Mouse (Mus musculus): ENCODE measurements around the gene Nrxn3.

The Nrxn3 gene

DNA sequence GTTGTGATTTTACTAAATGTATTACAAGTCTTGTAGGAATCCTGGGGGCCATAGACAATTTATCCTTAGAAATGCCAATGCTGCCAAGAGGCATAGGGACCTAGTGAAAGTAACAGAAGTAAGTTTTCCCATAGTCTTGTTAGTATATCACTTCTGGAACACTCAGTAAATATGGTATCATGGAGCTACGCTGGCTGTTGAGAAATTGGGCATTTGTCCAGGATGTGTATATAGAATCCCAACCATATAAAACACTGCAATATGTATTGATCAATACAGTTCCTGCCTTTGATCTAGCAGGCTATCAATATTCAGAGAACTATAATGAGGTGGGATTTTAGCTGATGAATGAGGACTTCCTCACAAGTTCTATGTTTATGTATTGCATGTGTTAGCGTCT lies 1107.3 kb downstream of the Nrxn3 start:
- H3K27me3 ChIP-seq (ENCODE audit: control insufficient read depth, insufficient read depth, low read length, poor library complexity, severe bottlenecking), result no peaks in the 10 kb centered on the region
- DNase-seq (ENCODE audit: low read depth, low spot score), result no peak
- H3K36me3 ChIP-seq (ENCODE audit: control insufficient read depth, insufficient read depth, low read length, poor library complexity, severe bottlenecking), result no peaks in the 10 kb centered on the region

DNA sequence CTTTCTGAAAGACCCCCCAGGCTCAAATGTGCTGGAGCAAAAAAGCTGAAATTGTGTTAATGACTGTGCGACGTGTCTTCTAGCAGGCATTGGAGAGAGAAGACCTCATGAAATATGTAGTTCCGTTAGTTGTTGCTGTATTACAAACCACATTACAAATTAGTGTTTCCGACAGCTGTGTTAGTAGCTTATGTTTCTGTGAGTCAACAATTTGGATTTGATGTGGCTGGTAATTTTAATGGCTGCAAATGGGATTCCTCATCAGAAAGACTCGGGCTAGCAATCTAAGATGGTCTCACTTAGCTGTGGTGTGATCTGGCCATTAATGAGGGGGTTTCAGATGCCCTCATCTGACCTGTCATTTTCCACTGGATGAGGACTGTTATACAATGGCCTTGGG lies 1107.7 kb downstream of the Nrxn3 start:
- DNase-seq (ENCODE audit: low read depth, low spot score), result no peak
- no peaks in the 10 kb centered on the region for H3K36me3 ChIP-seq (ENCODE audit: control insufficient read depth, insufficient read depth, low read length, poor library complexity, severe bottlenecking)
- H3K27me3 ChIP-seq (ENCODE audit: control insufficient read depth, insufficient read depth, low read length, poor library complexity, severe bottlenecking), result no peaks in the 10 kb centered on the region

DNA sequence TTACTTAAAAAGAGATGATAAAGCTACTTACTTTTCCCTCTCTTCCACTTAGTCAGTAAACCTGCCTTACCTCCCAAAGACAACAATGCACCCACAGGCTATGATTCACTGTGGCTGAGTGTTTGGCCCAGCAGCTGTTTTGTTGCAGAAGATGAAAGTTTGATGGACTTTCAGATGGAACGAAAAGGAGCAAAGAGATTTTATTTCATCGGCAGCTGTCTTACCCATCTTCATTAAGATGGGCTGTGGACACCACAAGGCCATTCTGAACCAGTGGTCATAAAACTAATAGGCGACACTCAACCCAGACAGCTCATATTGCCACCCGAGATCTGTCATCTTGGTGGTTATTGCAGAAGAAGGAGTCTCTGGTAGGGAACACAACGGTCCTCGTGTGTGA lies 1108.6 kb downstream of the Nrxn3 start:
- H3K36me3 ChIP-seq (ENCODE audit: control insufficient read depth, insufficient read depth, low read length, poor library complexity, severe bottlenecking), result no peaks in the 10 kb centered on the region
- DNase-seq (ENCODE audit: low read depth, low spot score), result no peak

DNA sequence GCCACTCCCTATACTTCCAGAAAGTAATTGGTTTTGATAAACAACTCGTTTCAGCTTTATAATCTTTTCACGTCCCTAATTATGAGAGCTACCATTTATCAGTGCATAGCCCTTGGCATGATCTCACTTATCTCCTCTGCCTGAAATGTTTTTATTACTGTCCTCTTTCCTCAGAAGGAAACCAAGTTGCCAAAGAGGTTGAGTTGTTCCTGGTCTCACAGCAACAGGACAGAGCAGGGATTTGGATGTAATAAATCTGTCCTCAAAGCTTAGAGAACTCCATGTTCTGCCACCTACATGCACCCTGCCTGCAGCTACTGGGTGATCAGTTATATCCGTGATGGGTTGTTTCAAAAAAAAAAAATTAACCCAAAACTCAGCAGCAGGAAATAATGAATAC lies 1113.6 kb downstream of the Nrxn3 start:
- no peak for DNase-seq (ENCODE audit: low read depth, low spot score)
- Histone ChIP-seq H3K36me3 (ENCODE audit: control insufficient read depth, insufficient read depth, low read length, poor library complexity, severe bottlenecking) (no peaks in the 10 kb centered on the region), H3K27me3 (ENCODE audit: control insufficient read depth, insufficient read depth, low read length, poor library complexity, severe bottlenecking) (no peaks in the 10 kb centered on the region)

More for the DNA sequence above, 1108.6 kb downstream of the Nrxn3 start:
- no peaks in the 10 kb centered on the region for H3K27me3 ChIP-seq (ENCODE audit: control insufficient read depth, insufficient read depth, low read length, poor library complexity, severe bottlenecking)

DNA sequence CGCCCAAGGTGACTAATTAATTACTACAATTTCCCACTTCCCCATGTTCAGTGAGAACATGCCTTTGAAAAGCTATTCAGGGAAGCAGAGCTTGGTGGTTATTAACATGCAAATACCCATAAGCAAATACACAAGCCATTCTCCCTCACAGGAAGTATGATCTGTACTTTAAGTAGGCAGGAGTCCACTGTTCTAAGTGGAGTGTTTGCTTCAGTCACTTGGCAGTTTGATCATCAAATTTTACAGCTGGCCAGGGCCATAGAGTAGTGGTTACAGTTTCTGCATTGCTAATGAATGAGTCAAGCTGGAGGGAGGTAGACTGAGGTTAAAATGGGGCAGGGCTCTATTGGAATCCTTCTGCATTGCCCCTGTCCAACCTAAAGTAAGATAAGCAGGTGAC lies 1120.2 kb downstream of the Nrxn3 start:
- no peak for DNase-seq (ENCODE audit: low read depth, low spot score)
- no peaks in the 10 kb centered on the region for H3K36me3 ChIP-seq (ENCODE audit: control insufficient read depth, insufficient read depth, low read length, poor library complexity, severe bottlenecking)
- H3K27me3 ChIP-seq (ENCODE audit: control insufficient read depth, insufficient read depth, low read length, poor library complexity, severe bottlenecking), result no peaks in the 10 kb centered on the region

DNA sequence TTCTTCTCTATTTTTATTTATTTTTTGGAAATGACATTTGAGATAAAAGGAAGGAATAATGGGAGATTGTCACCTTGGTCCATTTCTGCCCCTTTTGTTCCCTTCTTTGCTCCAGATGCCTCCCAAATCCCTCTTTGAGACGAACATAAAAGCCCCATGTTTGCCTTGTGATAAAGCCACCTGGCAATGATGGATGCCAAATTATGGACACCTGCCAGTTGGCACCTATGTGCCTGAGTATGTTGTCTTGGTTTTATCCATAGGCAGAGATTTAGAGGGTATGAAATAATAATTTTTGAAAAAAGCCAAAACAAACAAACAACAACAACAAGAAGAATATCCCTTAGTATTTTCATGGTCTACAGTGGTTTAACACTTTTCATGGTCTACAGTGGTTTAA lies 1125.4 kb downstream of the Nrxn3 start:
- DNase-seq (ENCODE audit: low read depth, low spot score), result no peak
- Histone ChIP-seq H3K27me3 (ENCODE audit: control insufficient read depth, insufficient read depth, low read length, poor library complexity, severe bottlenecking) (no peaks in the 10 kb centered on the region), H3K36me3 (ENCODE audit: control insufficient read depth, insufficient read depth, low read length, poor library complexity, severe bottlenecking) (no peaks in the 10 kb centered on the region)

DNA sequence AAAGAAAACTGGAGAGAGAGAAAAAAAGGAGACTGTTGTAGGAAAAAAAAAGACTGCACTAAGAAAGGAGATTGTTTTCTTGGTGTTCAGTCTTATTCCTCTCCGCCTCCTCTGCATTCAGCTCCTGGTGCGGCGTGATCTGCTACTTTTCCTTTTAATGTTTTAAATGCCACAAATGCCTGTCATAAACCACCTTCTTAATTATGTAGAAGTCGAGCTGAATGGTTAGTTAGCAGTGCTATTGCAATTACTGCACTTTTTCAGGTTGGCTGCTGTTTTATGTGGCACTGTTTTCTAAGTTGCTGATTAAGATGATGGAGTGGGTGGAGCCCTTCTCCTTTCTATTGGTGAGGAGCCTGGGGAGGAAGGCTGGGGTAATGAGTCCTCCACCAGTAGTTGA lies 1131.7 kb downstream of the Nrxn3 start:
- no peak for DNase-seq (ENCODE audit: low read depth, low spot score)
- Histone ChIP-seq H3K27me3 (ENCODE audit: control insufficient read depth, insufficient read depth, low read length, poor library complexity, severe bottlenecking) (no peaks in the 10 kb centered on the region), H3K36me3 (ENCODE audit: control insufficient read depth, insufficient read depth, low read length, poor library complexity, severe bottlenecking) (no peaks in the 10 kb centered on the region)

DNA sequence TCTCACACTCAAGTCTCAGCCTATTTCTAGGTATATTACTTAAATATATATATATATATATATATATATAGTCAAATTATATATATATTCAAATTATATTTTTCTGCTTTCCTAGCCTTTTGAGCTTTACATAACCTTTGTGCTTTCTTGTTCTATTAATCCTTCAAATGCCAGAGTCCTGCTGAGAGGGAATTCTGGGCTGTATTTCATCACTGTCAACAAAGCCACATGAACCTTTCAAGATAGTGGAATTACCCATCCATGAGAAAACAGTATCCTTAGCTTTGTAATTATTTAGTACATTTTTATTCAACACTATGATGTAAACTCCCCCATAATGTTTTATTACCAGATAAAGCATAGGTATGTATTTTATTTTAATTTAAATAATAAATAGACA lies 1144.4 kb downstream of the Nrxn3 start:
- DNase-seq (ENCODE audit: low read depth, low spot score), result no peak
- Histone ChIP-seq H3K27me3 (ENCODE audit: control insufficient read depth, insufficient read depth, low read length, poor library complexity, severe bottlenecking) (no peaks in the 10 kb centered on the region), H3K36me3 (ENCODE audit: control insufficient read depth, insufficient read depth, low read length, poor library complexity, severe bottlenecking) (no peaks in the 10 kb centered on the region)

DNA sequence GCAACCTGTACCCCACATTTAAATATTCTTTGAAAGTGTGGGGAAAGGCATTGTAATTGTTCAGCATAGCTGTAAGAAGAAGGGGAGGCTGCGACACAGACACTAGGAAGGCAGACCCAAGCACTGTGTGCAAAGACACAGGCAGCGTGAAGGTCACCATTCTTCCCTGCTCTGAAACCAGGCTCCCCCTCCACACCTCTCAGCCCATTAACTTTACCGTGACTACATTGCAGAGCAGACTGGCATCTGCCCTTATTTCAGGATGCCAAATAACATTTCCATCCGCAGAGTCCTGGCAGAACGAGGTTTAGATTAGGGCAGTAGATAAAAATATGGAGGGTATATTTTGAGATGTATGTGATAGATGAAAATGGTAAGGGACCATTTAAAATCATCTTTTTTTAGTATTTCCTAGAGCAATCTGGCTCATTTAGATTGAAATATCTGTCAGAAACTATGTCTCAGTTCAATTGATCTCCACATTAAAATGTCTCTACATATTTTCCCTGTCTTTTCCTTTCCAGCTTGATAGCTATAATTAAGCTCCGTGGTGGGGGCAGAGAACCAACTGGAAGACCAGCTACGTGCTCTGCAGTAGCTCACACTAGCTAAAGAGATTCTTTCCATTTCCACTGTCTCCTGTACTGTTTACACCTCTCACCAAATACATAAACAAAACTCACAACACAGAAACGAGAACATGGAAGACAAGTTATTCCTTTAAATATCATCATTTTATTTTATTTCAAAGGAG lies 1160.1 kb downstream of the Nrxn3 start:
- H3K27me3 ChIP-seq (ENCODE audit: control insufficient read depth, insufficient read depth, low read length, poor library complexity, severe bottlenecking), result no peaks in the 10 kb centered on the region
- no peaks in the 10 kb centered on the region for H3K36me3 ChIP-seq (ENCODE audit: control insufficient read depth, insufficient read depth, low read length, poor library complexity, severe bottlenecking)
- DNase-seq (ENCODE audit: low read depth, low spot score), result no peak

DNA sequence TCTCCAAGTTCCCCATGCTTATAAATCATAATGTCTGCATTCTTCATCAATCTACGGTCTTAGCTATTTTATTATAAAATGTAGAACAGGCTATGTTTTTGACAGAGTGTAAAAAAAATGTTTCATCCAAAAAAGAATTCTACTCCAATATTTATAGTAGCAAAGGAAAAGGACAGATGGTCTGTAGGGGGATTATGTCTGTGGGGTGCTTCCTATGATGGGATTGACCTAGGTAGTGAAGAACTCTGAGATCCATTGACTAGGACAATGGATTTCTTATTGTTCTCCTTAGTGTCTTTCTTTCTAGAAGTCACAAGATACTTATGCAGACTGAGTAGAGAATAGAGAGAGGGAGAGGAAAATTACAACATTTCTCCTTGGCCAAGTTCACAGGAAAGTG lies 1161.9 kb downstream of the Nrxn3 start:
- H3K36me3 ChIP-seq (ENCODE audit: control insufficient read depth, insufficient read depth, low read length, poor library complexity, severe bottlenecking), result no peaks in the 10 kb centered on the region
- H3K27me3 ChIP-seq (ENCODE audit: control insufficient read depth, insufficient read depth, low read length, poor library complexity, severe bottlenecking), result no peaks in the 10 kb centered on the region
- DNase-seq (ENCODE audit: low read depth, low spot score), result no peak

DNA sequence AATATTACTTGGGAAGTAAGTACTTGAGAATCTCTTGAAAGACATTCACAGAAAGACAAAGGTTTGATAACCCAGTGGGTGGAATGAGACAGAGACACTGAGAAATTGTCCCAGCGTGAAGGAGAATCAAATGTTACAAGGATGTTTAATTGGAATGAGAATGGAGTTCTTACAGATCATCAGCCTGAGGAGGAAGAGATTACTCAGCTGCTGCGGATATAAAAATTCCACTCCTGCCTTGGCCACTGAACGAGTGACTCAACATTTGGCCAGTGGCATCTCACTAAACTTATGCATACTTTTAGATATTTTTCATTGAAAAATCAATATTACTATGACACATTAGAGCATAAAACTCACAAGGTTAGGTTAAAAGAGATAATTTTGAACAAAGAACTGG lies 1166.0 kb downstream of the Nrxn3 start:
- DNase-seq (ENCODE audit: low read depth, low spot score), result no peak
- Histone ChIP-seq H3K36me3 (ENCODE audit: control insufficient read depth, insufficient read depth, low read length, poor library complexity, severe bottlenecking) (no peaks in the 10 kb centered on the region), H3K27me3 (ENCODE audit: control insufficient read depth, insufficient read depth, low read length, poor library complexity, severe bottlenecking) (no peaks in the 10 kb centered on the region)

DNA sequence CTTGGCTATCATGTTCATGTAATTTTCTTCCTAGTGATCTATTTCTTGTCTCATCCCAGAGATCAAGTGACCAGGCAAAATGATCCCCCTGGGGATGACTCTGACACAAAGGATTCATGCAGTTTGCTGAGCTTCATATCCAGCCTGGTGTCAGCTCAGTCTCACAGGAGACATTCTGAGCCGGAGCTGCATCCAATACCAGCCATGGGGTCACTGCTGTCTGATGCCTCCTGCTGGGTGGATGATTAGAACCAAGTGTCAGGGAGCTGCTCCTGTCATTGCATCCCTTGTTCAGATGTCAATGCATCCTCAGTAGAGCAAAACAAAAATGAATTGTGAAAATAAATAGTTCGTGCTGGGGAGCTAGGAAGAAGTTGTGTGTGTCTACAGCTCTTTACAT lies 1174.2 kb downstream of the Nrxn3 start:
- Histone ChIP-seq H3K27me3 (ENCODE audit: control insufficient read depth, insufficient read depth, low read length, poor library complexity, severe bottlenecking) (no peaks in the 10 kb centered on the region), H3K36me3 (ENCODE audit: control insufficient read depth, insufficient read depth, low read length, poor library complexity, severe bottlenecking) (no peaks in the 10 kb centered on the region)
- no peak for DNase-seq (ENCODE audit: low read depth, low spot score)

DNA sequence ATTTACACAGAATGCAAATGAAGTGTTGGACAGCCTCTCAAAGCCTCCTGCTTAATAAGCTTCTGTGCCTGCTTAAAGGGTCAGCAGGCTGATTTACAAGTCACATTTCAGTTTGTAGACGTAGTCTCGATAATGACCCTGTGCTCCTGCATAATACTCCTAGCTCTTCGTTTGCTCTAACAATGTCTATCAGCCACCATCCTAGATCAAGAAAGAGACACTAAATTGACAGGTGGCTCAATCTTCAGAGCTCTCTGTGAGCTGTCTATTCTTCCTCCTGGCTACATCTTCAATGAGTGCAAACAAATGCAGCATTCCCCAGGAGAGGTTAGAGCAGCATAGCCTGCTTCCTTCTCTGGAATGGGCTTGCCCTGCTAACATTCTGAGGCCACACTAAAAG lies 1186.9 kb downstream of the Nrxn3 start:
- no peaks in the 10 kb centered on the region for H3K27me3 ChIP-seq (ENCODE audit: control insufficient read depth, insufficient read depth, low read length, poor library complexity, severe bottlenecking)
- DNase-seq (ENCODE audit: low read depth, low spot score), result no peak
- H3K36me3 ChIP-seq (ENCODE audit: control insufficient read depth, insufficient read depth, low read length, poor library complexity, severe bottlenecking), result no peaks in the 10 kb centered on the region

DNA sequence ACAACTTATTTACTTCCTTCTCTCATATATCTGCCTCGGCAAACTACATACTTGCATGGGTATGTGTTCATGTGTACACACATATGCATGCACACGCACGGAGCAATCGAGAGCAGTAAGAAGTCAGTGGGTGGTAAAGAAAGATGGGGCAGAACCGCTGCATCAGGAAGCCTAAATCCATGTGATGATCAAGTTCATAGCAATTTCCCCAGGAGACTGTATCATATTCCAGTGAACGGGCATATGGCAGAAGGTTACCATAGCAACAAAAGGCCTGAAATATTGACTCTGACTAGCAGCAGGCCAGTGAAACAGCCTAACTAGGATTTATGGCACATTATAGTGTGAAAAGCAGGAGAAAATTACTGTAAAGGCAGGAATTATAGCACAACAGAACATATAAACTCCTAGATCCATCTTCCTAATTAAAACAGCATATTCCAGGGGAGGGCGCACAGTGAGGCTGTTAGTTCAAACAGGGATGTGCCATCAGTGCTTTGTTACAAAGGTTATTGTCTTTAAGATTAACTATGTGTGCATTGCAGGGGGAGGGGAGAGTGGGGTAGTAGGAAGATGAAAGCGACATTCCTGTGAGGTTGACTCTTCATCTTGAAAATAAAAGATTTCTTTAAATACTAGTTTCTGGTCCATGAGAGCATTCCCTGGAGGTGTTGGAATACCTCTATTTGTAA lies 1195.6 kb downstream of the Nrxn3 start:
- Histone ChIP-seq H3K27me3 (ENCODE audit: control insufficient read depth, insufficient read depth, low read length, poor library complexity, severe bottlenecking) (no peaks in the 10 kb centered on the region), H3K36me3 (ENCODE audit: control insufficient read depth, insufficient read depth, low read length, poor library complexity, severe bottlenecking) (no peaks in the 10 kb centered on the region)
- DNase-seq (ENCODE audit: low read depth, low spot score), result no peak

DNA sequence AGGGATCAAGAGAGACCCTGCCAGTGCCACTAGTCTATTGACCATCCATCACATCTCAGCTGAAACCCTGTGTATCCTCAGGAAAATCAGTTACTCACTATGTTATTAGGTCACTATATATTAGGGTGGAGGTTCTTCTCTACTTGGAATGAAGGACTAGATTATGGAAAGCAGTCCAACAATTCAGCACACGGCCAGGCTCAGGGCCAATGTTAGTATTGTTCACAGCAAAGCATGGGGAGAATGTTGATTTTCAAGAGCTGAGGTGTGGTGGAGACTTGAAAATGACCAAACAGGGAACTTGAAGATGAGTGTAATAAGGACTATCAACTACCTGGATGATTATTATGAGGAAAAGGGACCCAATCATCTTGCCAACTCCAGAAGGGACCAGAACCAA lies 1209.7 kb downstream of the Nrxn3 start:
- H3K36me3 ChIP-seq (ENCODE audit: control insufficient read depth, insufficient read depth, low read length, poor library complexity, severe bottlenecking), result no peaks in the 10 kb centered on the region
- no peaks in the 10 kb centered on the region for H3K27me3 ChIP-seq (ENCODE audit: control insufficient read depth, insufficient read depth, low read length, poor library complexity, severe bottlenecking)
- no peak for DNase-seq (ENCODE audit: low read depth, low spot score)

DNA sequence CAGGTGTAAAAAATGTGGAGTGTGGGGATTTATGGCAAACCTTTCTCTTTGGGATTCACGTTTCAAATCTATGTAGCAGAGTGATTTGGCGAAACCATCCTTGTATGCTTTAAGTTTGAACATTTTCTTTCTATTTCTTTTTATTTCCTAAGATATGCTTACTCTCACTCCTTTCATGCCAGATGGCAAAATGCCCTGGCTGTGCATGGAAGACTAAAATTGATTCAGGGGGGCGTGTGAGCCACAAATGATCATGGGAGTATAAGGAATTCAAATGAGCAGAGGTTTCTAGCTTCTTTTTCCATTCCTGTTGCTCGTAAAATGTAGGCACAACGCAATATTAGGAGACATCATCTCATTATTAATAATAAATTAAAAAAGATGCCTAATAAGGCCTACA lies 1211.0 kb downstream of the Nrxn3 start:
- DNase-seq (ENCODE audit: low read depth, low spot score), result no peak
- Histone ChIP-seq H3K27me3 (ENCODE audit: control insufficient read depth, insufficient read depth, low read length, poor library complexity, severe bottlenecking) (no peaks in the 10 kb centered on the region), H3K36me3 (ENCODE audit: control insufficient read depth, insufficient read depth, low read length, poor library complexity, severe bottlenecking) (no peaks in the 10 kb centered on the region)
